Mouse (Mus musculus) thymus, postnatal 0 days (tissue): ENCODE measurements around the gene Adam1b. TPM values are rescaled to one million over a fixed set of nuclear protein-coding genes. Genes with fewer than 3 reads are reported as not detected.

Experiments
- polyA plus RNA-seq: library from polyadenylated mRNA; unstranded; fragments of >200 nt; fragmentation: Nextera tagmentation; extraction: Ambion mirVana; gene quantifications from 2 replicates; pipeline ENCODE4 v1.2.1, GENCODE M21; 2015

Gene Adam1b
- polyA plus RNA-seq, 1 experiment from 2014 or later, result 0.05 TPM

Other genes starting within 250 kb of the Adam1b start
- 87.5 and 90.5 TPM in 2 replicates for gene Trafd1, start 117.8 kb downstream of the Adam1b start, polyA plus RNA-seq
- 33.6 and 36.8 TPM in 2 replicates for gene Naa25, start 105.5 kb downstream of the Adam1b start, polyA plus RNA-seq
- 1.5 and 2.0 TPM in 2 replicates for gene Tmem116, start 51.5 kb downstream of the Adam1b start, polyA plus RNA-seq
- gene Erp29, start 50.9 kb downstream of the Adam1b start, polyA plus RNA-seq, result 102 and 107 TPM in 2 replicates
- gene Adam1a, start 42.0 kb upstream of the Adam1b start, polyA plus RNA-seq, result 0.64 and 0.66 TPM in 2 replicates
- not detected in 2 replicates for gene Gm42878, start 42.0 kb upstream of the Adam1b start, polyA plus RNA-seq
- gene Mapkapk5, start 42.5 kb upstream of the Adam1b start, polyA plus RNA-seq, result 46.7 and 52.1 TPM in 2 replicates
- gene Aldh2, start 90.4 kb upstream of the Adam1b start, polyA plus RNA-seq, result 127 and 128 TPM in 2 replicates
- 1.3 and 1.4 TPM in 2 replicates for gene Acad12, start 115.5 kb upstream of the Adam1b start, polyA plus RNA-seq
- gene Acad10, start 157.1 kb upstream of the Adam1b start, polyA plus RNA-seq, result 2.6 and 3.4 TPM in 2 replicates
- 48.2 and 51.9 TPM in 2 replicates for gene Brap, start 157.1 kb upstream of the Adam1b start, polyA plus RNA-seq
- 34.9 and 46.6 TPM in 2 replicates for gene Atxn2, start 207.9 kb upstream of the Adam1b start, polyA plus RNA-seq